Mouse (Mus musculus): ENCODE results near the gene Tmem8. TPM values are rescaled to one million over a fixed set of nuclear protein-coding genes. Genes with fewer than 3 reads are reported as not detected.

Gene Tmem8
- total RNA-seq, 2 experiments from 2014 or later: 8.9 to 13.8 TPM

- no peak for ATAC-seq (replicated peaks; ENCODE audit: low FRiP score, poor library complexity, severe bottlenecking)
These were observed 24.6 kb downstream of the Tmem8 start for GRCm38 (mm10) chr17:26137751-26138130.

GRCm38 (mm10) chr17:26138239-26138836 lies 25.2 kb downstream of the Tmem8 start, which contains the start of gene Axin1:
Gene Axin1, plus strand, starts transcription at chr17:26138688.
- ATAC-seq (replicated peaks; ENCODE audit: low FRiP score, poor library complexity, severe bottlenecking): peak; percentile 91

DNA sequence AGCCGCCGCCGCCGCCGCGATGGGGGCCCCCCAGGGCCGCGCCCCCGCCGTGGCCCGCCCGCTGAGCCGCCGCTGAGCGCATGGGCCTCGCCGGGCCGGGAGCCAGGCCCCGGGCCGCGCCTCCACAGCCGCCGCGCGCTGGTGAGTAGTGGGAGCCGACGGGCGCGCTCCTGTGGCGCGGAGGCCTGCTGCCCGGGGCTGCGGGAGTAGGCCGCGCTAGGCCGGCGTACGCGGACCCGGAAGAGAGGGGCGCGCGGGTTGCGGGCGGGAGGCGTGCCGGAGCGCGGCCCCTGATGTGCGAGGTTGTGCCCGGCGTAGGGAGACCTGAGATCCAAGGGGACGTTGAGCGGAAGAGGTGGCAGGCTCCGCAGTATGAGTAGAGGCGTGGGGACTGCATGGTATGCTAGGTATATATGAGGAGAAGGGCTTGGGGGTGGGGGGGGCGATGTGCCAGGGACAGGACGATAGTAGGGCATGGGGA lies 25.8 kb downstream of the Tmem8 start:
- peak; percentile 47 for ATAC-seq (replicated peaks; ENCODE audit: low FRiP score, poor library complexity, severe bottlenecking)

GRCm38 (mm10) chr17:26142796-26143195 lies 29.7 kb downstream of the Tmem8 start:
- no peak for ATAC-seq (replicated peaks; ENCODE audit: low FRiP score, poor library complexity, severe bottlenecking)

DNA sequence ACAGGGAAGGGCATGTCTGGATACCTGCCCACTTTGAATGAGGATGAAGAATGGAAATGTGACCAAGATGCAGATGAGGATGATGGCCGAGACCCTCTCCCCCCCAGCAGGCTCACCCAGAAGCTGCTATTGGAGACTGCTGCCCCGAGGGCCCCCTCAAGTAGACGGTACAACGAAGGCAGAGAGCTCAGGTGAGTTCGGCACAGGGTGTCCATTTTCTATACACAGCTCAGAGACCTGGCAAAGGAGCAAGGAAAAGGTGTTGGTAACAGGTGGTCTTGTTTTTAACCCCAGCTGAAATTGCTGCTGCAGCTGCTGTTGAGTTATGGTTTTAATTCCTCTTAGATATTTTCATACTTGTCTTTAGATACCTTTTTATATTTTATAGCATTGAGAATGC lies 30.3 kb downstream of the Tmem8 start:
- ATAC-seq (replicated peaks; ENCODE audit: low FRiP score, poor library complexity, severe bottlenecking): no peak

DNA sequence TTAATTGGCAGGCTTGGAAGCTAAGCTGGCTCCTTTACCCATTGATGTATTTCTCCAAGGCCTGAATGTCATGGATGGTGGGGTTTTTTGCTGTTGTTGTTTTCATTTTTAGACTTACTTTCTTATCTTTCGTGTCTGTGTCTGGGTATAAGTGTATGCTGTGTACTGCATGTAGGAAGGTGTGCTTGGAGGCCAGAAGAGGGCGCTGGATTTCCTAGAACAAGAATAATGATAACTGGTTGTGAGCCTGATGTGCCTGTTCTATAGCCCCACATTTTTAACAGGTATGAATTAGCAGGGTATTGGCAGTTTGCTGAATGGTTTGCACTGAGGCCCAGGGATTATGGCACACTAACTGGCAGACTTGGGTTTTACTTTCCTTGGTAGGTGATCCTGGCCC lies 36.0 kb downstream of the Tmem8 start:
- ATAC-seq (replicated peaks; ENCODE audit: low FRiP score, poor library complexity, severe bottlenecking): no peak

GRCm38 (mm10) chr17:26151886-26152630 lies 39.0 kb downstream of the Tmem8 start:
- no peak for ATAC-seq (replicated peaks; ENCODE audit: low FRiP score, poor library complexity, severe bottlenecking)

GRCm38 (mm10) chr17:26162736-26163135 lies 49.6 kb downstream of the Tmem8 start:
- no peak for ATAC-seq (replicated peaks; ENCODE audit: low FRiP score, poor library complexity, severe bottlenecking)

- ATAC-seq (replicated peaks; ENCODE audit: low FRiP score, poor library complexity, severe bottlenecking): no peak
These were observed 54.9 kb downstream of the Tmem8 start for GRCm38 (mm10) chr17:26168039-26168438.

Other genes with a start within 250 kb of the Tmem8 start
- 4.2 and 11.9 TPM in 2 replicates for gene Mcrip2, start 244.5 kb upstream of the Tmem8 start, total RNA-seq (2015; ENCODE audit: low replicate concordance)
- 3.5 TPM in 1 of 2 replicates, not detected in the other for gene Mcrip2, start 244.5 kb upstream of the Tmem8 start, total RNA-seq (2017; ENCODE audit: low replicate concordance)
- gene Mettl26, start 238.2 kb upstream of the Tmem8 start, total RNA-seq (2015; ENCODE audit: low replicate concordance): 10.1 and 17.3 TPM in 2 replicates
- 7.1 and 7.7 TPM in 2 replicates for gene Mettl26, start 238.2 kb upstream of the Tmem8 start, total RNA-seq (2017; ENCODE audit: low replicate concordance)
- not detected in 2 replicates for gene Wfikkn1, start 232.4 kb upstream of the Tmem8 start, total RNA-seq (2015; ENCODE audit: low replicate concordance)
- gene Wfikkn1, start 232.4 kb upstream of the Tmem8 start, total RNA-seq (2017; ENCODE audit: low replicate concordance): 0.26 and 1.7 TPM in 2 replicates
- gene Rab40c, start 193.6 kb upstream of the Tmem8 start, total RNA-seq (2015; ENCODE audit: low replicate concordance): 2.2 and 2.5 TPM in 2 replicates
- 0.98 and 3.2 TPM in 2 replicates for gene Rab40c, start 193.6 kb upstream of the Tmem8 start, total RNA-seq (2017; ENCODE audit: low replicate concordance)
- gene Pigq, start 168.4 kb upstream of the Tmem8 start, total RNA-seq (2015; ENCODE audit: low replicate concordance): 1,618 and 1,746 TPM in 2 replicates
- 1,554 and 1,638 TPM in 2 replicates for gene Pigq, start 168.4 kb upstream of the Tmem8 start, total RNA-seq (2017; ENCODE audit: low replicate concordance)
- gene Nhlrc4, start 168.3 kb upstream of the Tmem8 start, total RNA-seq (2015; ENCODE audit: low replicate concordance): 13.7 and 13.8 TPM in 2 replicates
- gene Nhlrc4, start 168.3 kb upstream of the Tmem8 start, total RNA-seq (2017; ENCODE audit: low replicate concordance): 13.7 and 18.9 TPM in 2 replicates
- gene A930017K11Rik, start 160.7 kb upstream of the Tmem8 start, total RNA-seq (2015; ENCODE audit: low replicate concordance): not detected in 2 replicates
- gene A930017K11Rik, start 160.7 kb upstream of the Tmem8 start, total RNA-seq (2017; ENCODE audit: low replicate concordance): not detected in 2 replicates
- 9.6 and 9.7 TPM in 2 replicates for gene Capn15, start 127.5 kb upstream of the Tmem8 start, total RNA-seq (2015; ENCODE audit: low replicate concordance)
- gene Capn15, start 127.5 kb upstream of the Tmem8 start, total RNA-seq (2017; ENCODE audit: low replicate concordance): 5.7 and 9.1 TPM in 2 replicates
- not detected in 2 replicates for gene Rab11fip3, start 43.7 kb upstream of the Tmem8 start, total RNA-seq (2015; ENCODE audit: low replicate concordance)
- gene Rab11fip3, start 43.7 kb upstream of the Tmem8 start, total RNA-seq (2017; ENCODE audit: low replicate concordance): 0.26 TPM in 1 of 2 replicates, not detected in the other
- 1.8 TPM in 1 of 2 replicates, not detected in the other for gene Decr2, start 23.0 kb upstream of the Tmem8 start, total RNA-seq (2015; ENCODE audit: low replicate concordance)
- 1.4 TPM in 1 of 2 replicates, not detected in the other for gene Decr2, start 23.0 kb upstream of the Tmem8 start, total RNA-seq (2017; ENCODE audit: low replicate concordance)
- 3.6 and 5.9 TPM in 2 replicates for gene Nme4, start 17.7 kb upstream of the Tmem8 start, total RNA-seq (2015; ENCODE audit: low replicate concordance)
- gene Nme4, start 17.7 kb upstream of the Tmem8 start, total RNA-seq (2017; ENCODE audit: low replicate concordance): 3.4 TPM in 1 of 2 replicates, not detected in the other
- gene Mrpl28, start 10.2 kb downstream of the Tmem8 start, total RNA-seq (2015; ENCODE audit: low replicate concordance): 32.3 and 39.3 TPM in 2 replicates
- gene Mrpl28, start 10.2 kb downstream of the Tmem8 start, total RNA-seq (2017; ENCODE audit: low replicate concordance): 27.6 and 30.9 TPM in 2 replicates
- 12.2 and 35.3 TPM in 2 replicates for gene Axin1, start 25.4 kb downstream of the Tmem8 start, total RNA-seq (2015; ENCODE audit: low replicate concordance)
- gene Axin1, start 25.4 kb downstream of the Tmem8 start, total RNA-seq (2017; ENCODE audit: low replicate concordance): 44.4 and 84.3 TPM in 2 replicates
- 4.7 and 13.4 TPM in 2 replicates for gene Pdia2, start 85.8 kb downstream of the Tmem8 start, total RNA-seq (2015; ENCODE audit: low replicate concordance)
- 4.1 and 24.4 TPM in 2 replicates for gene Pdia2, start 85.8 kb downstream of the Tmem8 start, total RNA-seq (2017; ENCODE audit: low replicate concordance)
- gene Rgs11, start 89.7 kb downstream of the Tmem8 start, total RNA-seq (2015; ENCODE audit: low replicate concordance): not detected in 2 replicates
- gene Rgs11, start 89.7 kb downstream of the Tmem8 start, total RNA-seq (2017; ENCODE audit: low replicate concordance): not detected in 2 replicates
- 3.2 TPM in 1 of 2 replicates, not detected in the other for gene Arhgdig, start 94.5 kb downstream of the Tmem8 start, total RNA-seq (2015; ENCODE audit: low replicate concordance)
- not detected in 2 replicates for gene Arhgdig, start 94.5 kb downstream of the Tmem8 start, total RNA-seq (2017; ENCODE audit: low replicate concordance)
- gene Fam234a, start 130.9 kb downstream of the Tmem8 start, total RNA-seq (2015; ENCODE audit: low replicate concordance): 0.72 and 3.8 TPM in 2 replicates
- 1.8 and 6.0 TPM in 2 replicates for gene Fam234a, start 130.9 kb downstream of the Tmem8 start, total RNA-seq (2017; ENCODE audit: low replicate concordance)
- gene Luc7l, start 139.6 kb downstream of the Tmem8 start, total RNA-seq (2015; ENCODE audit: low replicate concordance): 16.3 and 27.4 TPM in 2 replicates
- 45.1 and 70.6 TPM in 2 replicates for gene Luc7l, start 139.6 kb downstream of the Tmem8 start, total RNA-seq (2017; ENCODE audit: low replicate concordance)